Mouse (Mus musculus): ENCODE measurements at regions not wholly inside any gene's neighbourhood (a gene's known extent, or its start where the extent isn't known, plus 50 kb on each side); places are given as distances from the start of the nearest gene placed in this dataset.

DNA sequence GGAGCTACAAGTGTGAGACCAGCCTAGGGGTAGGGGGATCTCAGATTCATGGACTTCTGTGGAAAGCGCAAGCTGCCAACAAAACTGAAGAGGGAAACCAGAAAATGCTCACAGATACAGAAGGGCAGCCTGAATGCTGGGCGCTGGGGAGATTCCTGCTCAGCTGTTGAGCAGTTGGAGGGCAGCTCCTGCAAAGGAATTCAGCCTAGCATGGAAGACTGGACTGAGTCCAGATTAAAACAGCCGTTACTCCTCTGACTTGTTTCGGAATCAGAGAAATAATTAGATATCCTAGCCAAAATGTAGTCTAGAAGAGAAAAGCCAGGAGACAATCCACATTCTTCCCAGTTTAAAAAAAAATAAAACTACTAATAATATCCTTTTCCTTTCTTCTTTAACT lies 83.7 kb downstream of the Asb9 start:
- DNase-seq = peak; percentile 82
